Mouse (Mus musculus) heart, adult 2 months (tissue): Measurements from ENCODE around the gene Capn1.

Source experiments
- CTCF ChIP-seq: fragments of 200-600 bp; IDR thresholded peaks from 2 replicates; pipeline ENCODE4 v1.8.1; 2022; ENCODE audit warnings: antibody characterized with exemption, mild to moderate bottlenecking, moderate library complexity
- EP300 ChIP-seq: fragments of 200-500 bp; IDR thresholded peaks from 2 replicates; pipeline ENCODE4 v1.6.1; 2011; ENCODE audit warnings: low read depth, low read length, control low read depth; ENCODE audit not compliant: insufficient read depth
- POLR2A ChIP-seq: fragments of 200-500 bp; IDR thresholded peaks from 2 replicates; pipeline ENCODE4 v1.6.1; 2011; ENCODE audit warnings: mild to moderate bottlenecking, low read depth, low read length, control low read depth; ENCODE audit not compliant: insufficient read depth

GRCm38 (mm10) chr19:5992012-5992411, 23.7 kb downstream of the Capn1 start:
- TF ChIP-seq CTCF: no peak
- TF ChIP-seq POLR2A: no peak
- TF ChIP-seq EP300: no peak
